Mouse (Mus musculus): ENCODE results near the gene 1300017J02Rik. TPM values are rescaled to one million over a fixed set of nuclear protein-coding genes. Genes with fewer than 3 reads are reported as not detected.

Gene 1300017J02Rik
- total and polyA plus RNA-seq, 3 experiments = 0.16 TPM; not detected in 2

- TF ChIP-seq EP300 (IDR thresholded peaks at IDR 0.05; ENCODE audit: insufficient read depth, low read depth, low read length) (no peak), CTCF (IDR thresholded peaks at IDR 0.05) (no peak), POLR2A (IDR thresholded peaks at IDR 0.05; ENCODE audit: insufficient read depth, low read depth, low read length) (no peak)
- DNase-seq = no peak
- intact Hi-C loops (cut with DNase I) = no loop called here
- Histone ChIP-seq H3K4me3 (no peak overlapping the region), H3K27me3 (ENCODE audit: control insufficient read depth, insufficient read depth, low read length) (no peaks in the 10 kb centered on the region), H3K36me3 (ENCODE audit: control insufficient read depth, insufficient read depth, low read length) (peaks cover 3% of the 10 kb centered on the region), H3K27ac (no peak overlapping the region), H3K79me2 (replicated peaks; ENCODE audit: control insufficient read depth, insufficient read depth, low read length) (no peaks in the 10 kb centered on the region), H3K9ac (ENCODE audit: low read depth, low read length) (no peak overlapping the region), H3K4me1 (ENCODE audit: control insufficient read depth, insufficient read depth, low read length) (no peaks in the 10 kb centered on the region; the same call in 1 of the 2 replicates)
- 57% methylated on average over 6 of the region's 6 CpGs for WGBS
Measured at GRCm38 (mm10) chr9:103332663-103333062, 27.8 kb upstream of the 1300017J02Rik start.

GRCm38 (mm10) chr9:103326449-103326848 lies 21.6 kb upstream of the 1300017J02Rik start:
- H3K79me2 ChIP-seq (replicated peaks; ENCODE audit: control insufficient read depth, insufficient read depth, low read length) = no peaks in the 10 kb centered on the region
- no peaks in the 10 kb centered on the region for H3K36me3 ChIP-seq (ENCODE audit: control insufficient read depth, insufficient read depth, low read length)
- intact Hi-C loops (cut with DNase I) = no loop called here
- H3K9ac ChIP-seq (ENCODE audit: low read depth, low read length) = no peak overlapping the region
- DNase-seq = no peak
- H3K4me3 ChIP-seq = no peak overlapping the region
- no peak overlapping the region for H3K27ac ChIP-seq
- no peaks in the 10 kb centered on the region for H3K27me3 ChIP-seq (ENCODE audit: control insufficient read depth, insufficient read depth, low read length)
- TF ChIP-seq CTCF (IDR thresholded peaks at IDR 0.05) = no peak
- TF ChIP-seq POLR2A (IDR thresholded peaks at IDR 0.05; ENCODE audit: insufficient read depth, low read depth, low read length) = no peak
- TF ChIP-seq EP300 (IDR thresholded peaks at IDR 0.05; ENCODE audit: insufficient read depth, low read depth, low read length) = no peak
- WGBS = 61% methylated on average over 9 of the region's 9 CpGs
- H3K4me1 ChIP-seq (ENCODE audit: control insufficient read depth, insufficient read depth, low read length) = no peaks in the 10 kb centered on the region

GRCm38 (mm10) chr9:103324678-103325077 lies 19.8 kb upstream of the 1300017J02Rik start:
- Histone ChIP-seq H3K4me1 (ENCODE audit: control insufficient read depth, insufficient read depth, low read length) (no peaks in the 10 kb centered on the region), H3K27ac (no peak overlapping the region), H3K79me2 (replicated peaks; ENCODE audit: control insufficient read depth, insufficient read depth, low read length) (no peaks in the 10 kb centered on the region), H3K27me3 (ENCODE audit: control insufficient read depth, insufficient read depth, low read length) (no peaks in the 10 kb centered on the region), H3K36me3 (ENCODE audit: control insufficient read depth, insufficient read depth, low read length) (no peaks in the 10 kb centered on the region), H3K4me3 (no peak overlapping the region), H3K9ac (ENCODE audit: low read depth, low read length) (no peak overlapping the region)
- no peak for DNase-seq
- intact Hi-C loops (cut with DNase I) = no loop called here
- 91% methylated on average over 1 of the region's 2 CpGs for WGBS
- no peak for TF ChIP-seq POLR2A (IDR thresholded peaks at IDR 0.05; ENCODE audit: insufficient read depth, low read depth, low read length)
- no peak for TF ChIP-seq CTCF (IDR thresholded peaks at IDR 0.05)
- TF ChIP-seq EP300 (IDR thresholded peaks at IDR 0.05; ENCODE audit: insufficient read depth, low read depth, low read length) = no peak

GRCm38 (mm10) chr9:103309832-103310231 lies 5.0 kb upstream of the 1300017J02Rik start:
- no peak overlapping the region for H3K9ac ChIP-seq (ENCODE audit: low read depth, low read length)
- no peak for TF ChIP-seq EP300 (IDR thresholded peaks at IDR 0.05; ENCODE audit: insufficient read depth, low read depth, low read length)
- H3K27ac ChIP-seq = no peak overlapping the region
- intact Hi-C loops (cut with DNase I) = loop anchor here (5.0 to 10.0 kb wide), 3 partner anchors 57 to 675 kb away; partner anchors contain the start of gene Cdv3
- DNase-seq = no peak
- WGBS = 85% methylated on average over 6 of the region's 6 CpGs
- H3K36me3 ChIP-seq (ENCODE audit: control insufficient read depth, insufficient read depth, low read length) = peaks cover 2% of the 10 kb centered on the region
- no peaks in the 10 kb centered on the region for H3K4me1 ChIP-seq (ENCODE audit: control insufficient read depth, insufficient read depth, low read length)
- H3K79me2 ChIP-seq (replicated peaks; ENCODE audit: control insufficient read depth, insufficient read depth, low read length) = no peaks in the 10 kb centered on the region
- H3K27me3 ChIP-seq (ENCODE audit: control insufficient read depth, insufficient read depth, low read length) = no peaks in the 10 kb centered on the region
- no peak overlapping the region for H3K4me3 ChIP-seq

GRCm38 (mm10) chr9:103305332-103306041 lies 605 bp upstream of the 1300017J02Rik start:
- Histone ChIP-seq H3K27me3 (ENCODE audit: control insufficient read depth, insufficient read depth, low read length) (no peaks in the 10 kb centered on the region), H3K36me3 (ENCODE audit: control insufficient read depth, insufficient read depth, low read length) (peaks cover 2% of the 10 kb centered on the region), H3K9ac (ENCODE audit: low read depth, low read length) (peak overlapping the region; percentile 61), H3K27ac (peak overlapping the region; percentile 47), H3K79me2 (replicated peaks; ENCODE audit: control insufficient read depth, insufficient read depth, low read length) (no peaks in the 10 kb centered on the region), H3K4me3 (peak overlapping the region; percentile 84), H3K4me1 (ENCODE audit: control insufficient read depth, insufficient read depth, low read length) (no peaks in the 10 kb centered on the region)
- under 1% methylated on average over 40 of the region's 40 CpGs for WGBS
- intact Hi-C loops (cut with DNase I) = loop anchor here (5.0 to 10.0 kb wide), 3 partner anchors 62 to 671 kb away; partner anchors contain the start of gene Cdv3
- DNase-seq = no peak
- no peak for TF ChIP-seq POLR2A (IDR thresholded peaks at IDR 0.05; ENCODE audit: insufficient read depth, low read depth, low read length)
- no peak for TF ChIP-seq EP300 (IDR thresholded peaks at IDR 0.05; ENCODE audit: insufficient read depth, low read depth, low read length)
- no peak for TF ChIP-seq CTCF (IDR thresholded peaks at IDR 0.05)

GRCm38 (mm10) chr9:103302666-103303065 lies 2.2 kb downstream of the 1300017J02Rik start:
- peak; percentile 48 for DNase-seq
- intact Hi-C loops (cut with DNase I) = loop anchor here (1.0 to 10.0 kb wide), 5 partner anchors 75 to 668 kb away; no protein-coding TSS in a partner anchor
- no peaks in the 10 kb centered on the region for H3K27me3 ChIP-seq (ENCODE audit: control insufficient read depth, insufficient read depth, low read length)
- H3K4me3 ChIP-seq = no peak overlapping the region
- H3K27ac ChIP-seq = no peak overlapping the region
- 43% methylated on average over 3 of the region's 3 CpGs for WGBS
- H3K79me2 ChIP-seq (replicated peaks; ENCODE audit: control insufficient read depth, insufficient read depth, low read length) = no peaks in the 10 kb centered on the region
- H3K4me1 ChIP-seq (ENCODE audit: control insufficient read depth, insufficient read depth, low read length) = no peaks in the 10 kb centered on the region
- H3K9ac ChIP-seq (ENCODE audit: low read depth, low read length) = no peak overlapping the region
- TF ChIP-seq CTCF (IDR thresholded peaks at IDR 0.05) = peak; percentile 85
- TF ChIP-seq POLR2A (IDR thresholded peaks at IDR 0.05; ENCODE audit: insufficient read depth, low read depth, low read length) = no peak
- no peak for TF ChIP-seq EP300 (IDR thresholded peaks at IDR 0.05; ENCODE audit: insufficient read depth, low read depth, low read length)
- no peaks in the 10 kb centered on the region for H3K36me3 ChIP-seq (ENCODE audit: control insufficient read depth, insufficient read depth, low read length)
